Mouse (Mus musculus) heart, embryonic 11.5 days (tissue): Measurements from ENCODE around the gene Ugt1a6b. TPM values are rescaled to one million over a fixed set of nuclear protein-coding genes. Genes with fewer than 3 reads are reported as not detected.
"Not testable (repeated sequence)": the region's sequence is repeated elsewhere in the genome, so short reads cannot be mapped to it uniquely, and the experiment has no call there.

Experiments
- ATAC-seq: fragments of 200-750 bp; cut with Nextera tagmentation; replicated peaks from 2 replicates; pipeline ENCODE4 v1.8.0; 2017; ENCODE audit warnings: moderate library complexity; ENCODE audit not compliant: insufficient number of reproducible peaks, low FRiP score, low TSS enrichment
- H3K27ac ChIP-seq: fragments of 300-500 bp; sonication (generic); 2 replicates; pipeline ENCODE4 v1.5.1; 2014; ENCODE audit warnings: mild to moderate bottlenecking, low read depth, low read length
- H3K27me3 ChIP-seq: fragments of 300-500 bp; sonication (generic); 2 replicates; pipeline ENCODE4 v1.6.1; 2014; ENCODE audit warnings: mild to moderate bottlenecking, low read length, mixed read lengths; ENCODE audit not compliant: control insufficient read depth, insufficient read depth
- H3K36me3 ChIP-seq: fragments of 300-500 bp; sonication (generic); 2 replicates; pipeline ENCODE4 v1.6.1; 2014; ENCODE audit warnings: mild to moderate bottlenecking, low read length, moderate library complexity, mixed read lengths; ENCODE audit not compliant: control insufficient read depth, insufficient read depth
- H3K4me1 ChIP-seq: fragments of 300-500 bp; sonication (generic); 2 replicates; pipeline ENCODE4 v1.6.1; 2014; ENCODE audit warnings: low read length; ENCODE audit not compliant: control insufficient read depth, insufficient read depth
- H3K4me2 ChIP-seq: fragments of 300-500 bp; sonication (generic); 2 replicates; pipeline ENCODE4 v1.6.1; 2014; ENCODE audit warnings: mild to moderate bottlenecking, moderate library complexity
- H3K4me3 ChIP-seq: fragments of 300-500 bp; sonication (generic); 2 replicates; pipeline ENCODE4 v1.5.1; 2014; ENCODE audit warnings: low read depth, low read length
- H3K9ac ChIP-seq: fragments of 300-500 bp; sonication (generic); 2 replicates; pipeline ENCODE4 v1.6.1; 2014; ENCODE audit warnings: mild to moderate bottlenecking, low read depth, low read length, moderate library complexity
- H3K9me3 ChIP-seq: fragments of 300-500 bp; sonication (generic); replicated peaks from 2 replicates; pipeline ENCODE4 v1.6.1; 2016; ENCODE audit warnings: low read length; ENCODE audit not compliant: control insufficient read depth
- WGBS: fragments of 180-500 bp; shearing (Covaris S2); extraction: QIAGEN DNeasy Blood & Tissue Kit; methylation state at CpG from one replicate; pipeline ENCODE4 v1.1.7; 2014; ENCODE audit not compliant: insufficient replicate concordance; 5-methylcytosine and 5-hydroxymethylcytosine counted together
- polyA plus RNA-seq: library from polyadenylated mRNA; unstranded; fragments of >200 nt; fragmentation: Nextera tagmentation; extraction: Ambion mirVana; gene quantifications from 2 replicates; pipeline ENCODE4 v1.2.1, GENCODE M21; 2014

Gene Ugt1a6b
- polyA plus RNA-seq, 1 experiment from 2014 or later = not detected

DNA sequence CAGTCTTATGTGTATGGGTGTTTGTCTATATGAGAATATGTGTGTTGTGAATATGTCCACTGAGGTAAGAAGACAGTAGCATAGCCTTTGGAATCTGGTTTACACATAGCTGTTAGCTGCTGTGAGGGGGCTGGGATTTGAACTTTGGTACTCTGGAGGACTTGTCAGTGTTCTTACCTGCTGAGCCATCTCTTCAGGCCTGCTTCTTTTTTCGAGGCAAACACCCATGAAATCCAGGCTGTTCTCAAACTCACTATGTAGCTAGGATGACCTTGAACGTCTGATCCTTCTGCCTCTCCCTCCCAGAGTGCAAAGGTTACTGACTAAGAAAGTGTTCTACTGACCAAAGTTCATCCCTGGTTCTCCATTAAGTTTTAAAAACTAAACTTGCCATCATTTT is 2.6 kb downstream of the Ugt1a6b start:
- no peak for ATAC-seq
- H3K4me1 ChIP-seq = no peaks in the 10 kb centered on the region
- no peaks in the 10 kb centered on the region for H3K27me3 ChIP-seq
- H3K4me3 ChIP-seq = no peak overlapping the region
- 49% methylated on average over 2 of the region's 2 CpGs for WGBS
- H3K9ac ChIP-seq = no peak overlapping the region
- no peak overlapping the region for H3K27ac ChIP-seq
- no peaks in the 10 kb centered on the region for H3K9me3 ChIP-seq
- no peak overlapping the region for H3K4me2 ChIP-seq
- no peaks in the 10 kb centered on the region for H3K36me3 ChIP-seq

DNA sequence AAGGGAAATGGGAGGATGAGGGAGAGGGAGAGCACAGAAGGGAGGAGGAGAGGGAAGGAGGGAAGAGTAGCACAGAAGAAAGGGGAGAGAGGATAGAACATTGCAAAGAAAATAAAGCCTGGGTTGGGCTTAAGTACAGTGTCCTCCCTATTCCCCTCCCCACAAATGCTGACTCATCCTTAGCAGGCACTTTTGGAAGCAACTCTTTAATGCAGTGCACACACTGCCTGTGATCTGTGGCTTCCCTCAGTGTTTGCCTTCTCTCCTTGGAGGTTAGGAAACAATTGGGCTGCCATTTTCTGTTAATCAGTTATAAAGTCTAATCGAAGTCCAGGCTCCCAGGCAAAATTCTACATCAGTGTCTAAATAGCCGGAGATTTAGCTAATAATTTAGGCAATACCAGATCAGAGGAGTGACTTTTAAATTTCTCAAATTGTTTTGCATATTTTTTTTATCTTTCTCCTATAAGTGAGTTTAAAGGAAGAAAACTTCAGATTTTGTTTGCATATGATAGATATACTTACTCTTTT is 6.0 kb downstream of the Ugt1a6b start:
- not testable (repeated sequence) for H3K4me3 ChIP-seq, H3K36me3 ChIP-seq, H3K27ac ChIP-seq, H3K9ac ChIP-seq, H3K27me3 ChIP-seq, H3K4me1 ChIP-seq, H3K4me2 ChIP-seq, H3K9me3 ChIP-seq
- peak; percentile 77; the same call in 1 of the 2 replicates for ATAC-seq
- 76% methylated on average over 2 of the region's 2 CpGs for WGBS

DNA sequence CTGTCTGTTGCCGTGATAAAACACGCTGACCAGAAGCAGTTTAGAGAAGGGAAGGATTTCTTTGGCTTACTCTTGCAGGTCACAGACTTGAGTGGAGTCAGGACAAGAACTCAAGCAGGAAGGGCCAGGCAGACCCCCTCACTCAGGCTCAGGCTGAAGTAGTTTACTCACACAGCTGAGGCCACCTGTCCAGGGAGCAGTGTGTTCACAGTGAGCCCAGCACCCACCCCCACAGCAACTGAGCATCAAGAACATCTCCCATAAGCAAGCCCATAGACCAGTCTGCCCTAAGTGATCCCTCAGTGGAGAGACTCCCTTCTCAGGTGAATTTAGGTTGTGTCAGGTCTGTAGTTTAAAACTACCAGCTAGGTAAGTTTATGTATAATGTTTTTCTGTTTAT is 6.6 kb downstream of the Ugt1a6b start:
- H3K9me3 ChIP-seq, H3K4me2 ChIP-seq, H3K4me3 ChIP-seq, ATAC-seq, H3K9ac ChIP-seq, H3K27me3 ChIP-seq, H3K4me1 ChIP-seq, H3K27ac ChIP-seq, H3K36me3 ChIP-seq: not testable (repeated sequence)
- WGBS = 71% methylated on average over 2 of the region's 2 CpGs

DNA sequence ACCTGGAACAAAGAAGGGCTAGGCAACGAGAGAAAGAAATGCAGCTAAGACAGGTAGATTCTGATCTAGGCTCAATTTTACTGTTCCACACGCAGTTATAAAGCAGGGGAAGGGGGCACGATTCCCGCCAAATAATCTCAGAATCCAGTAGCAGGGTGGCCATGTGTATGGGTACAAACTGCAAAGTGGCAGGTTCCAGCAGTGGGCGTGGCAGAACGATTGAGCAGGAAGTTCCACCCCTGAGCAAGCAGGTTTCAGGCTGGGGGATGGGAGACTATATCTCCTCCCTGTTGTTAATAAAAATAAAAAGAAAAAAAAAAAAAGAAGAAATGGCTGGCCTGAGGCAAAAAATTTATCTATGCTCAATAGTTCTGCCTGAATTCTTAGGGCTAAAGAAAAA is 9.7 kb downstream of the Ugt1a6b start:
- H3K4me3 ChIP-seq, H3K9ac ChIP-seq, H3K4me2 ChIP-seq, H3K27me3 ChIP-seq, H3K27ac ChIP-seq, H3K9me3 ChIP-seq, H3K36me3 ChIP-seq, H3K4me1 ChIP-seq, ATAC-seq: not testable (repeated sequence)
- 89% methylated on average over 6 of the region's 6 CpGs for WGBS

DNA sequence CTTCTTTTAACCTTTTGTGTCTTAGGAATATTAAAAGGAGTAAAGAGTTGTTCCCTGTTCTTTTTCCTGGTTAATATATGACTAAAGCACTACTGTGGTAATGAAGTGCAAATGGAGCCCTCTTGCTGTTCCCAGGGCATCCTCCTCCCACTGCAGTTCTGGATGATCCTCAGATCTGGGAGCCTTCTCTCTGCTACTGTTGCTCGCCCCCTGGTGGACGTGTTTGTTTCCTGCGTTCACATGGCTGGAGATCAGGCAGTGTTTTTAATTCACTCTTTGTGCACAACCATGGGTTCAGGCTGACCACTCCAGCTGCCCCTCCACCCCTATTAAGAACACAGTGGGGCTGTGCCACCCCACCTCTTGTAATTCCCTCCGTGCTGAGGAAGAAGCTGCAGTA is 17.5 kb downstream of the Ugt1a6b start:
- not testable (repeated sequence) for H3K4me1 ChIP-seq, H3K27ac ChIP-seq, H3K9me3 ChIP-seq, H3K9ac ChIP-seq, H3K4me3 ChIP-seq, H3K36me3 ChIP-seq, H3K4me2 ChIP-seq, H3K27me3 ChIP-seq, ATAC-seq
- whole genome bisulfite sequencing = 6% methylated on average over 4 of the region's 4 CpGs

DNA sequence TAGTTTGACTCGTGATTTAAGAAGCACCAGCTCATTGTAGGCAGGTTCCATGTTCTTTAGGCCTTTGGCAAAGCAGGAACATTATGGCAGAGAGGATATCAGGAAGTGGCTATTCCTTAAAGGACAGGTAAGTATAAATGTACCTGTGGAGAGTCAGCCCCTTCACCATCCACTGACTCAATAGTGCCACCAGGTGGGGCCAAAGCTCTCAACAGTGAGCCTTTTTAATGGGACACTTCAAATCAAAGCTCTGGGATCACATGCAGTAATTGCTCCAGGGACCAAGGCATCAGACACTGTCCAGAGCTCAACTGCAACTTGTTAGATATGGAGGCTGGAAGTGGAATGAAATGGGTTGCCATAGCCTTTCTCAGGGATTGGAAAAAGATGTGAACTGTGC is 18.5 kb downstream of the Ugt1a6b start:
- not testable (repeated sequence) for H3K9me3 ChIP-seq, H3K27me3 ChIP-seq, H3K27ac ChIP-seq, H3K4me3 ChIP-seq, ATAC-seq, H3K36me3 ChIP-seq, H3K4me1 ChIP-seq, H3K9ac ChIP-seq, H3K4me2 ChIP-seq
- no CpG with 5 or more reads among the region's 1 CpGs for WGBS

DNA sequence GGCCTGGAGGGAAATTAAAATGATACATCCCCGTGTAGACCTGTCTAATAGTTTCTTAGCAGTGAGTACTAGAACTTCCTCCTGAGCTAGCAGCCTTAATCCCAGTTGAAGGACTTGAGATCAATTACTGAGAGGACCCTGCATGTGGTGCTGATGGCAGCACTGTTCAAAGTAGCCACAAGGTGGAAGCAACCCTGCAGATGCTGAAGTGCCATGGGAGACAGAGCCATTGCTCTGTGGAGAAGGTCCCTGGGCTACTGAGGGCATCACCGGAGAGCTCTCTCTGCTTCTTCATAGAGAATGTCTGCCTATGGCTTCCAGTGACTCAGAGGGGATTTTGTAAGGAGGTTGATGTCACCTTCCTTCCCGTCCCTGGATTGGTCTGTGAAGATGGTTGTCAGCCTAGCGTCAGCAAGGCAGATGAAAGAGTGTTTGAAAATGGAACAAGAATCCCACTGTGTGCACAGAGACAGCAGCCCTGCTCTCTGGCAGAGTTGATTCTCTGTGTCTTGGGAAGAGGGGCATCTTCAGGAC is 22.8 kb downstream of the Ugt1a6b start:
- not testable (repeated sequence) for H3K9me3 ChIP-seq, H3K4me3 ChIP-seq, H3K4me1 ChIP-seq, H3K27ac ChIP-seq, ATAC-seq, H3K27me3 ChIP-seq, H3K9ac ChIP-seq, H3K4me2 ChIP-seq, H3K36me3 ChIP-seq
- WGBS = 64% methylated on average over 4 of the region's 4 CpGs

DNA sequence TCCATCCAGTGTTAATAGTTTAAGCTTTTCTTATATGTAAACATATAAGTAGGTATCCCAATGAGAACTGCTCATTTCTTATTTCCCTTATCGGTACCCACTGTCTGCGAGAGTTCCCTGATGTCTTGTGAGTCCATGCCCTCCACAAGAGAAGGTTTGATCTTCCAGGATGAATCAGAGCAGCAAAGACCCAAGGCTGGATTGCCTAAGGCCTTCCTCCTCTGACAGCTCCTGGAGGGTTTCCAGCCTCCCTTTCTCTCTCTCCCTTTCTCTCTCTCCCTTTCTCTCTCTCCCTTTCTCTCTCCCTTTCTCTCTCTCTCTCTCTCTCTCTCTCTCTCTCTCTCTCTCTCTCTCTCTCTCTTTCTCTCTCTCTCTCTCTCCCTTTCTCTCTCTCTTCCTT is 26.0 kb downstream of the Ugt1a6b start:
- WGBS = 82% methylated on average over 2 of the region's 2 CpGs
- H3K4me1 ChIP-seq, H3K9ac ChIP-seq, H3K4me2 ChIP-seq, H3K36me3 ChIP-seq, H3K27ac ChIP-seq, H3K27me3 ChIP-seq, H3K4me3 ChIP-seq, H3K9me3 ChIP-seq, ATAC-seq: not testable (repeated sequence)

DNA sequence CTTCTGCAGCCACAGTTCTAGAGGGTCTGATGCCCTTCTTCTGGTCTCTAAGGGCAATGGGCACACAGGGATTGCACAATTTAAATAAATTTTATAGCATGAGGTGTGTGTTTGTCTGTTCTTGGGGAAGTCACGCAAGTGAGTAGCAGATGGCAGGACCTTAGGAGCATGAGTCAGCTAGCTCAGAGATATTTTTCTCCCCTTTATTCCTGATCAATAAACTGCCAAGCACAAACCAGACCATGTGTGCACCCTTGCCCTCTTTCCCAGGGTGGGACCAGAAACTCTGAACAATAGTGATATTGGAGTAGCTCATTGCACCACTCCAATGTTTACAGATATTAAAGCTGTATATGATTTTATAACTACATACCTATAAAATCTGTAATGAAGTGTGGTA is 27.2 kb downstream of the Ugt1a6b start:
- not testable (repeated sequence) for H3K9ac ChIP-seq, H3K27me3 ChIP-seq, H3K4me1 ChIP-seq, H3K4me3 ChIP-seq, ATAC-seq, H3K27ac ChIP-seq, H3K9me3 ChIP-seq, H3K36me3 ChIP-seq, H3K4me2 ChIP-seq
- WGBS = 88% methylated on average over 1 of the region's 1 CpGs
